Mouse (Mus musculus) neural tube, embryonic 10.5 days (tissue): Measurements from ENCODE around the gene Cxcr4.

Source experiments
- DNase-seq: peaks from one replicate; pipeline ENCODE4 v3.0.0-alpha.2; 2017; ENCODE audit warnings: low spot score; ENCODE audit errors: extremely low spot score

The Cxcr4 gene

DNA sequence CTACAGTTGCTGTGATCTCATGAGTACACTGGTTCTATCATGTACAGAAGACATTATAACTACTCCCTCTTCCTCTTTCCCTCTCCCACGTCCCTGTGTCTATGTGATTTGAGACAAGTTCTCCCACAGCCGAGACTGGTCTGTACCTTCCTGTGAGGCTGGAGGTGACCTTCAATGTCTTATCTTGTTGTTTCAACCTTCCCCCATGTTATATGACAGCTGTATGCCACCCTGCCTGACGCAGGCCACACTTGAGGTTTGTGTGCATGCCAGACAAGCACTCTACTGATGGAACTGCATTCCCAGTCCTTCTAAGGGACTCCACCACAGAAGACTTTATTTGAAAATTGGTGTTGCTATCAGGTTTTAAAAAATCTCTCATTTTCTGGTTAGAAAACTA lies 21.1 kb downstream of the Cxcr4 start:
- no peak for DNase-seq

DNA sequence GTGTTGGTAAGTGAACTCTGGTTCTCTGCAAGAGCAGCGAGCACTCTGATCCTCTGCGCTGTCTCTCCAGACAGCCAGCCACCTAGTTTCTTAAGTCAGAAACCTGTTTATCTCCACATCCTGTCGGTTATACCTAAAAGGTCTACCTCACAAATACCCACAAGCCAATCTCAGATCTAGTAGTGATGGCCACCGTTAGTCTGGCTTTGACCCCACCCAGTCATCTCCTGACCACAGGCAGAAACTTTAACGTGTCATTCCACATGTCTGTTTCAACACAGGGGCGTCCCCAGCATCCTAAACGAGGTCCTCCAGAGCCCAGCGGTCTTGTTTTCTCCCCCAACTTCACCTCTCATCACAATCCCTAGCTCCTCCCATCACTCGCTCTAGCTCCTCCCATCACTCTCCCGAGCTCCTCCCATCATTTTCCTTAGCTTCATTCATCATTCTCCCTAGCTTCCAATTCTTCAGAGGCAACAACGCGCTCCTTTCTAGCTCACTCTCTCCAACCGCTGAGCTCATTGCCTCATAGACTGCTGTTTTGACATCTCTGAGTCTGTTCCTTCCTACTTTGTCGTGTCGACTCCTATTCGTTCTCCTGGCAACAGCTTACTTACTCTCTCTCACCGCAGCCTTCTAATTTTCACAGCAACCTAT lies 22.0 kb downstream of the Cxcr4 start:
- no peak for DNase-seq

DNA sequence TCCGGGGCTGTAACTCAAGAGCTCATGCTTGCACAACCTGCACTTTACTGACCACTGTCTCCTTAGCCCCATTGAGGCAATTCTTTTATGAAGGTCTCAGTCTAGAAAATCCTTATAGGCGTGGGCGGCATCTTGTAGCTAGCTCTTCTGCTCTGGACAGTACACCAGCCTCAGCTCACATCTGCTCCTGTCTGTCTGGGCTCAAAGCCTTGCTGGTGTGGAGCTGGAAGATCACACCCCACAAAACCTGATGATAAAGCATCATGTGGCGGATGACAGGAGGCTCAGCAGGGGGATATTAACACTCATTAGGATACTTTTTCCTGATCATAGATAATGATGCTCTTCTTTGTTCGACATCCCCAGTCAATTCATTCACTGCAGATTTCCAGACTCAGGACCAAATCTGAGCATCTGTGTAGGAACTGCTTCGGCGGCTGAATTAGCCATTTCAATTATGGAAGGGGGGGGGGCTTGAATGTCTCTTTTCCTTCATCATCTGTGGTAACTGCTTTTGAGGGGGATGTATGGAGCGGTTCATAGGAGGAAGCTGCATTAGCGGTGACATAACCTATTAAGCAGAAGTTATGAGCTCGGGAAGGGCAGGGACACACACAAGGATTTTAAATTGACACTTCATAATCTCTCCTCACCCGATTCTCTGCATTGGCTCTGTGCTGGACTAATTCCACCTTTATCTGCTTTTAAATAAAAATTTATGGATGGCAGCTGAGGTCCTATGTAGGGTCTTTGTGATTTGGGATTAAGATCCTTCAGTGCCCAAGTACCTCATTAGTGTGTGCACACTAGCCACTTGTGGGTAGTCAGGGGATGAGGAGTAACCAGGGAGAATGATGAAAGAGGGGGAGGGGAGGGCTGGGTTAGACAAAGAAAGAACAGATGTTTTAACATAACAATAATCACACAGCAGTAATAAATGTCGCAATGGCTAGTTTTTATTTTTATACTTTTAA lies 24.6 kb downstream of the Cxcr4 start:
- no peak for DNase-seq

DNA sequence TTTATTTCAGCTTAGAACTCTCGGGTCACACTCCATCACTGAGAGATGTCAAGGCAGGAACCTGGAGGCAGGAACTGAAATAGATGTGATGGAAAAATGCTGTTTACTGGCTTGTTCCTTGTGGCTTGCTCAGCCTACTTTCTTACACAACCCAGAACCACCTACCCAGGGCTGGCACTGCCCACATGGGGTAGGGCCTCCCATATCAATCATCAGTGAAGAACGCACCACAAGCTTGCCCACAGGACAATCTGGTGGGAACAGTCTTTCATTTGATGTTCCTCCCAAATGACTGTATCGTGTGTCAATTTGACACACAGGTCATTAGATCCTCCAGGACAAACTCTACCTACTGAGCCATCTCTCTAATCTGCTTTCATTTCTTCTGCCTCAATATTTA lies 28.2 kb downstream of the Cxcr4 start:
- no peak for DNase-seq

DNA sequence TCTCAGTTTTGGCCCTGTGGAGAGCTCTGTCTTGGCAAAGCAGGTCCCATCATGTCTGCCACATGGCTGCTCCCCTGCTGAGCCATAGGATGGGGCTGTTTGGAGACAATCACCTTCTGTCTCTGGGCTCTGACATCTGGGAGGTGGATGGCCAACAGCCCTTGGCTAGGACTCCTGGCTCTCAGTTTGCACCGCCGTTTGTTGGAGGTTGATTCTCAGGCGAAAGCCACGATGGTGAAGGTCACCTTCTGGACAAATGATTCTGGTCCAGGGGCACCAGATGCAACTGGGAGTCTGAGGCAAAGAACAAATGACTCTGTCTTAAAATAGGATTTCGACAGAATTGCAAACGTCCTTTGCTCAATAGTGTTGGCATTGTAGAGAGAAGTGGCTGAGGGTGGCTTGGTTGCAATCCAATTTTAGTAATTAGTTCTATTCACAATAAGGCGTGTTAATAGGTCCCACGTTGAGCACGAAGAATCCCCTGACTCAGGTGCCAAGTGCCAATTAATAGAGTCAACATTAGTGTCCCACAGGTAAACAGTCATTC lies 30.7 kb downstream of the Cxcr4 start:
- no peak for DNase-seq

DNA sequence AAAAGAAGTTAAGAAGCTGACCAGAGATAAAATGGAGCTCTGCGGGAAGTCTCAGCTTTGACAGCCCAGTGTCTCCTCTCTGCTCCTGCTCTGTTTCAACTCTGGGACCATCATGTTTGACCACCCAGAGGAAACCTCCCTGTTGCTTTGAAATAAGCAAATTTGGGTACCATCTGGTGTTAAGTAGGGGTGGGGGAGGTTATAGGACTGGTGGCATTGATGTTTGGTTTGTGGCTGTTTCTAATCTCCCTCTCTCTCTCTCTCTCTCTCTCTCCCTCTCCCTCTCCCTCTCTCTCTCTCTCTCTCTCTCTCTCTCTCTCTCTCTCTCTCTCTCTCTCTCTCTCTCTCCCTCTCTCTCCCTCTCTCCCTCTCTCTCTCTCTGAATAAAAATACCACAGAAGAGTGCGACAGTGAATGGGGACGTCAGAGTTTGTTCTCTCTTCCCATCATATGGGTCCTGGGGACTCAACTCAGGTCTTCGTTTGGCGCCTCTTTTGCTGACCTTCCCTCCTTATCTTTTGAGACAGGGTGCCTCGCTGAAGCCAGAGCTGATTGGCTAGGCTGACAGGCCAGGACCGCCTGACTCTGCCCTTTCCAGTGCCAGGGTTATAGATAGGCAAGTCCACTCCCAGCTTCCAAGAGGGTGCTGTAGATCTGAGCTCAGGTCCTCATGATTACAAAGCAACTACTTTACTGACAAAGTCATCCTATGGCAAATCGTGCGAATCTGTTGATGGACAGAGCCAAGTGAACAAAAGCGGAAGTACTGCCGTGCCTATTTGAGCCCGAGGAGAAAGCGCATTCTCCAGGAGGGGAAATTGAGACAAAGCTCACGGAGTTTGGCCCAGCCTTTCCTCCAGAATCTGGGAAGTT lies 31.4 kb downstream of the Cxcr4 start:
- no peak for DNase-seq

DNA sequence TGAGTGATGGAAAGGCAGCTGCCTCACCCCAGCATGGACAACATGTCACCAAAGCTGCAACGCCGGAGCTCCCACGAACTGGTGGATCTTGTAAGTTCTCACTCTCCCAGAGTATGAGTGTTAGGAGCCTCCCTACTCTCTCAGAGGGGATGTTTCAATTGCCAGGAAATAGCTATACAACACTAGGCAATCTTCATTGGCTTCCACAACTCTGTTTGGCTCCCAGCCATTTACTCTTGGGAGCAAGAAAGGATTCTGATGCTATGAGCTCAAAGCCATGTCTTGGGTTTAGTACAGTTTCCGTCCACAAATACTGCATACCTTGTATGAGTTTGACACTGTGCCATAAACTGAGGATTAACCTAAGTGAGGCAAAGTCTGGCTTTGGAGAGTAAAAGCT lies 34.1 kb downstream of the Cxcr4 start:
- no peak for DNase-seq

DNA sequence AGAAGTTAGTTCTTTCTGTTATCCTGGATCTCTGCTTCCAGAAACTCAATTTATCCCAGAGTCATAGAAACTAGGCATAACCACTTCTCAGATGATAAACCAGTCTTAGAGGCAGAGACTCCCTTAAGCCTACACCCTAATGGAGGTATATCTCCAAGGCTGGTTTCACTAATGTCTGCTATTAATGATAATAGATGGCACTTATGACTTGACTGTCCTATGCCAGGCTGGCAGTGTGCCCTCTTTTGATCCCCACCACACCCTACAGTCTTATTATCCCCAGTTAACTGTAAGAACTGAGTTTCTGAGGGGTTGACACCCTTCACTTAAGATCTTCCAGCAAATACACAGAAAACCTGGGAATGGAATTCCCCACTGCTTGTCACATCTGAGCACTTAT lies 39.5 kb downstream of the Cxcr4 start:
- DNase-seq, result no peak

DNA sequence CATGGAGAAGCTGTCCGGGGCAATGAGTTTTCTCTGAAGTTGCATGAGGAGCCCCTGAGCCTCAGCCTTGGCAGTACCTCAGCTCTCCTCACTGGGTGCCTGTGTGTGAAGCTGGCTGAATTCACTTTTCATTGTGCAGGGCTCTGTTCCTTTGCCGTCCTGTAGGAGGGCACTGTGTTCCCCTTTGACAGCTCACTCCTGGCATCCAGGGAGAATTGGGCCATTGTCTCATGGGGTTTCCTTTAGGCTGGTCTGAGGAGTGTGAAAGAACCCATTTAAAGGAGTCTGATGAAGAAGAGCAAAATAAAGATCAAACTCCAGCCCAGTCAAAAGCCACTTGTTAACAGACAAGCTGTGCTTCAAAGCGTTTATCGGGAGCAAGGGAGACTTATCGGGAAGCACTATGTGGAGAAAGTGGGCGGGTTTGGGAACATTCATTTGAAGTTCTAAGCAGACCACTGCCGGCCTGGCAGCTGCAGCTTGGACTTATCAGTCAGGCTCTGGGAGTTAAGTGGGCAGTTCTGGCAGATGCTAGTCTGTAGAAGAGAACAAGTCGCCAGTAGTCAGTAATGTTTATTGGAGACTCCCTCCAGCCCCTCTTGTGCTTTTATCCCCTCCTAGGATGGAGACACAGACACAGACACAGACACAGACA lies 40.2 kb downstream of the Cxcr4 start:
- DNase-seq, result no peak

DNA sequence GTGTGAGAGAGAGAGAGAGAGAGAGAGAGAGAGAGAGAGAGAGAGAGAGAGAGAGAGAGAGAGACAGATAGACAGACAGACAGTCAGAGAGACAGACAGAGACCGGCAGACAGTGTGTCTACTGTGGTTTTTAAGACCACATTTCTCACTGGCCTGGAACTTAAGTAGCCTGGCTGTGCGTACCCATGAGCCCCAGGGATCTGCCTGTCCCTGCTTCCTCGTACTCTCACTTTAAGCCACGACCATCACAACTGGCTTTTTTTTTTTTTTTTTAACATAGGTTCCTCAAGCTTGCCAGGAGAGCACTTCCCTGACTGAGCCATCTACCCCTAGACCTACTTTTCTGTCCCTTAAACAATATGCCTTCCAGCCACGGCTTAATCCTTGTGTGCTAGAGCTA lies 42.7 kb downstream of the Cxcr4 start:
- no peak for DNase-seq

DNA sequence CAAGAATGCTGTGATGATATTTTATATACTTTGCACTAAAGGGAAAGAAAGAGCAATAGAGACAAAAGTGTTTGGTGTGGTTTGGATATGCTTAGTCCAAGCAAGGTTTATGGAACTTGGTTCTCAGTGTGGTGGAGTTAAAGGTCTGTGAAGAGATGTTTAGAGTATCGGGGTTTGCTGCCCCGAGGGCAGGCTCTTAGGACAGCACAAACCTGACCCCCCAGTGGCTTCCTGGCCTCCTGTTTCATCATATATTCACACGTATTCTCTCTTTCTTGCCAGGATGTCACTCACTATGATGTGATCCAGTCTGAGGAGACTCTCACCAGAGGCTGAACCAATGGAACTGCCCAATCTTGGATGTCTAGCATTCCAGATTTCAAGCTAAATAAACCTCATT lies 43.1 kb downstream of the Cxcr4 start:
- no peak for DNase-seq

DNA sequence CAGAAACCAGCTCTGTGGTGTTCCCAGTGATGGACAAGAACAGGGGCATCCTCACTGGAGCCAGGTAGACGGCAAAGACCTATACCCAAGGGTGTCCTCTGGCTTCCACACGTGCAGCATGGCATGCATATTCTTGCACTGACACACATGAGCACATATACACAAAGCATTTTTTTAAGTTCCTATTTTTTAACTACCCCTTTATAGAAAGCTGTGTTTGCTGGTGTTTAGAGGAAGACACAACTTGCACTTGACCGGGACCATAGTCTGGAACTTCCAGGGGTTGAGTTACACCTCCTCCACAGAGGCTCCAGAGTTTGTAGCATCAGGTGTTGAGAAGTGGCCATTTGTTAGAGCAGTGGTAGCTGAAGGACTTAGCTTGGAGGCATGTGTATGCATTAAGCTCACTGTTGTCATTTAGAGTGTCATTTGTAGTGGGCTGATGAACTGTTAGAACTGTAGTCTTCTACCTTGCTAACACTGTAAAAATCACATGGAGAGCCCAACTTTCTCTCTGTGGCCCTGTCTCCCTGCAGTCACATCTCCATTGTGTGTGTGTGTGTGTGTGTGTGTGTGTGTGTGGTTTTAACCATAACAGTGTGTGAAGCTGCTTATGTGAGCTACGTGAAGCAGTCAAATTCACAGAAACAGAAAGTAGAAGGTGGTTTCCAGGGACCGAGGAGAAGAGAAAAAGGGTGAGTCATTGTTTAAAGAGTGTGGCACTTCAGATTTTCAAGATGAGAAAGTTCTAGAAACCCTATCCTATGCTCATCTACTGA lies 43.7 kb downstream of the Cxcr4 start:
- no peak for DNase-seq

DNA sequence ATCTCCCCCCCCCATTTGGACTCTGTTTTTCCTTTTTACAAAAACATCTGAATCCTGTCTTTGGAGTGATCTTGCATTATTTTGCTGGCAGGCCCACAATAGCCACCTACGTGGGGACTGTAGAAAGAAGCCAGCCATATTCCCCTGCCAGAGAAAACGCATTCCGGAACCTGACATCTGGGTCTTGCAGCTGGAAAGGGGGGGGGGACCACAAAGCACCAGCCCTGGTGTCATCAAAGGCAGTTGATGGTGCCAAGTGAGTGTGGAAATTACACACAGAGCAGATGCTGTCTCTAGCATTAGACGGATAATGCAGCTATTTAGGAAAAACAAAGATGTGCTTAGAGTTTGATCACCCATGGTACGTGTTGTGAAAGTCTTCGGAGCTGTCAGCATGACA lies 46.4 kb downstream of the Cxcr4 start:
- DNase-seq, result no peak

DNA sequence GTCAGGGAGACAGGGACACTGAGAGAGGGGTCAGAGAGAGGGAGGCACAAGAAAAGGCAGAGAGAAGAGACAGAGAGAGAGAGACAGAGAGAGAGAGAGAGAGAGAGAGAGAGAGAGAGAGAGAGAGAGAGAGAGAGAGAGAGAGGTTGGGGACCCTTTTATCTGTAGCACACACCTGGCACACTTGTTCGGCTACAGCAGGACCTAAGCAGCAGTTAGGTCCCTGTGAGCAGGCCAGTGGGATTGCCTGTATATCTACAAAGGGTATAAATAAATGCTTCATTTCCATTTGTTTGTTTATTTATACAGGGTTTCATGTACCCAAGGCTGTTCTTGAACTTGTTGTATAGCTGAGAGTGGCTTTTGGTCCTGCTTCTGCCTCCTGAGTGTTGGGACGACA lies 49.0 kb downstream of the Cxcr4 start:
- DNase-seq, result no peak

DNA sequence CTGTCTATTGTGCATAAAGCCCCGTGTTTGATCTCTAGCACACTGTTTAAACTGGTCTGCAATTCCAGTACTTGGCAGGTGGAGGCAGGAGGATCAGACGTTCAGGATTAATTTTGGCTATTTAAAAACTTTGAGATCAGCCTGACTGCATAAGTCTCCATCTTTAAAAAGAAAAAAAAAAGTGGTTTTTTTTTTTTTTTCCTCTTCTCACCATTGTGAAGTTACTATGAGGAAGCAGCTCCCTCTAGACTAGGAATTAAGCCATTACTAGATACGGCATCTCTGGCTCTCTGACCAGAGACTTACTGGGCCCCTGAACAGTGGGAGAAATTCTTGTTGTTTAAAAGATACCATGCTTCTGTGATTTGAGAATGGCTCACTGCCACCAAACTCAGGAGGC lies 49.5 kb downstream of the Cxcr4 start:
- no peak for DNase-seq

DNA sequence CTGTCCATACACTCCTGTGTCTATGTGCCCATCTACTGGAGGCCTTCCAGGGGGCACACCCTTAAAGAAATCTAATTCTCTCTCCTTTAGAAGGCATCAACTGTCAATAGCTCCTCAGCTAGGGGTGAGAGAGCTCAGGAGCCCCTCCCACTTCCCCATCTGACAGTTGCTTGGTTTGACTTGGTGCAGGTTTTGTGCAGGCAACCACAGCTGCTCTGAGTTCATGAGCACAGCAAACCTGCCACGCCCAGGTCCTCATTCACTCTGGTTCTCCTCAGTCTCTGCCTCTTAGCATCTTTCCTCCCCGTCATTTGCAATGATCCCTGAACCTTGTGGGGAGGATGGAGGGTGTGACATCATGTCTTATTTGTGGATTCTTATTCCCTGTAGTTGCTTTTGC lies 51.9 kb downstream of the Cxcr4 start:
- no peak for DNase-seq

DNA sequence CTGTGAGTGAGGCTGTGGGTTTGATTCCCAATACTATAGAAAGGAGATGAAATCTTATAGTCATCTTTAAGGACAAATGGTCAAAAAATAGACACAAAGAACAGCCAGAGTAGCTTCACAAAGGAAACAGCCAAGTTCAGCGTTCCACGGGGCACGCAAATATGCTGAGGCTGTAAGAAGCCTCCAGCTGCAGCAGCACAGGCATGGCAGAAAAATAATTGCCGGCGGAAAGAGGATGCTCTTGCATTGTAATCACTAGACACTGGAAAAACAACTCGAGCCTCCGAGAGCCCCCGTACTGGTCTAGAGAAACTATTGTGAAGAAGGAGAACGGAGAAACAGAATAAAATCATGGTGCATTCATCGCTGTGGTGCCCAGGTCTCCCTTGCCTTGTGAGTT lies 52.5 kb downstream of the Cxcr4 start:
- no peak for DNase-seq
